Mouse (Mus musculus) inflammation-experienced regulatory T-cells, adult 6 months (primary cell): ENCODE data around the gene Cdc25a. TPM values are rescaled to one million over a fixed set of nuclear protein-coding genes. Genes with fewer than 3 reads are reported as not detected.

Source experiments
- ATAC-seq: one replicate; pipeline ENCODE4 v1.8.0; 2017
- polyA plus RNA-seq, 3 experiments: library from polyadenylated mRNA; unstranded; fragments of 100-300 nt; shearing (Covaris generic); gene quantifications; one replicate each; pipeline ENCODE4 v1.2.1; 2017

The Cdc25a gene
- 10 to 100 TPM in 1 of 3 experiments, 1 to 10 TPM in 2; 6.2 to 10.2 (median 8.1) TPM for polyA plus RNA-seq

GRCm38 (mm10) chr9:109874797-109875691 is at the start of gene Cdc25a:
Cdc25a (plus strand) TSS chr9:109875579.
- ATAC-seq, result peak; percentile 96

- no peak for ATAC-seq
Observed at GRCm38 (mm10) chr9:109825739-109826138, 49.6 kb upstream of the Cdc25a start.

GRCm38 (mm10) chr9:109826181-109826580 is 49.2 kb upstream of the Cdc25a start:
- no peak for ATAC-seq

DNA sequence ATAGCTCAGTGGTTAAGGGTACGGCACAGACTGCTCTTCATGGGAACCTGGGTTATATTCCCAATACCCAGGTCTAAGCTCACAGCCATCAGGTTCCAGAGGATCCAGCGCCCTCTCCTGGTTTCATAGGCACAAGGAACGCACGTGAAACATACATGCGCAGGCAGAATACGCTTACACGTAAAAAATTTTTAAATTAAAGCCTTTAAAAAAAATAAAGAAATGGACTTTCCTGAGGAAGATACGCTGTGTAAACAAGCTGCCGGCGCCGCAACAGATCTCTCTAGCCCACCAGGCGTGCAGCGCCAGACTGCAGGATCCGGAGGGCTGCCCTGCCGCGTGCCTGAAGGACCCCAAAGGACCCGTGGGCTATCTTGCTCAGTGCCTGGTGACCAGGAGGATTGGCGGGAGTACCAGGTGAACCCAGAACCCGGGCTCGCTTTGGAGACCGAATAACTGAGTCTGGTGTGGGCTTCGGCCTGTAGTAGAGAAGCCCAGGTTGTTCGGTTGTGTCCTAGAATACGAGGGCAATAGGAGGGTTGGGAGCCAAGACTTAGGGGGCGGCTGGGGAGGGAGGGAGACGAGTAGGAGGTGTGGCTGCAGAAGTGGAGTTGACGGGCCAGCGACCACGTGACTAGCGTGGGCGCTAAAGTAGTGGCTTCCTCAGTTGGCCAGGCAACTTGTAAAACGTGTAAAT is 42.8 kb upstream of the Cdc25a start, which contains the start of gene Nme6:
TSS of gene Nme6 (plus strand) at position 359 of the 697 bp plus-strand sequence.
- ATAC-seq, result peak; percentile 89

GRCm38 (mm10) chr9:109833088-109833412 is 42.3 kb upstream of the Cdc25a start:
- ATAC-seq, result no peak

DNA sequence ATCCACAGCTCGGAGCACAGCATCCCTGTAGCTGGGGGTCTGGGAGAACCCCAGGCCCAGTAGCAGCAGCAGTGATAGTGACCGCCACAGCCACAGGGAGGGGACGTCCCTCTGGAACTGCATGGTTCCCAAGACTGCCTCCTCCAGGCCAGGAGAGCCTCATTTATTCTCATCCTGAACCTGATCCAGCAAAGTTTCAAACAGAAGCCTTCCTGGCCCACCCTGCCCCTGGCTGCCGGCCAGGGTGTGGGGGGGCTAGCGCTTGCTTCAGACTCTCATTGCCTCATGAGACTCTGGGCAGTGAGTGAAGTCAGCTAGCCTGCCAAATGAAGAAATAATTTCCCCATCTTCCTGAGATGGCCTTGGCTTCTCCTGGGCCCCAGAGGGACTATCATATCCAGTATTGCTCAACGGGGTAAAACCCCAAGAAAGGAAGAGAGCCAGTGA is 26.0 kb upstream of the Cdc25a start, which contains the start of gene Camp:
TSS of gene Camp (minus strand) at position 306 of the 447 bp plus-strand sequence.
- ATAC-seq, result no peak

DNA sequence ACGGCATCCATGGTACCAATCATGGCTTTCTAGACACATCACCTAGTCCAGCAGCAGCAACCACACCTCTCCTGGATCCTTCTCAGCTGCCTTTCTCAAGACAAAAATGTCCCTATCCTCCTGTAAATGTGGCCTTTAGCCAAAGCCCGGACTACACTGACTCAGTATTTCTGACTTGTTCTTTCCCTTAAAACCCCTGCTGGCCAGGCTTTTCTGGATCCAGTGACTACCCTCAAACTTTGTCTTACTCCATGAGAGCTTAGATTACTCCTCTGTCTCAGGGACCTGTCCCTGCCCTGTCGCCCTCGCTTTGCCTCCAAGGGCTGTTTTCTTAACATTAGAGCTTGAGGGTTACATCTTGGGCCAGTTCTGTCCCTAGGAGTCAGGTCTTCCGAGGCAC is 25.3 kb upstream of the Cdc25a start:
- ATAC-seq, result no peak

- ATAC-seq, result no peak
Observed at GRCm38 (mm10) chr9:109854341-109854740, 21.0 kb upstream of the Cdc25a start.

DNA sequence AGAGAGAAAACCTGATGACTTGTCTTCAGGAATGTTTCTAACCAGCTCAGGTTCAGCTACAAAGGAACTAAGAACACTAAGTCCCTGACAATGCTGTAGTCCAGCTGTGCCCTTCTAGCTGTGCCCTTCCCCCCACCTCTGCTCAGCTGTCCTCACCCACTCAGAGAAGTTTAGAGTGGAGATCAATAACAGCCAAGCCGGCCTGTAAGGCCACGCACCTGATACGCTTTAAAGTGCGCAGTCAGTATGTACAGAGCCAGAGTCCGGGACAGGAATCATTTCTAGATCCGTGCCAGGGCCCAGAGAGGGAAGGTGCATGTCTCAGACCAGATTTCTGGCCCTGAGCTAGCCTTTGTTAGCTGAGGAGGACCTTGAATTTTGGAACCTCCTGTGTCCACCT is 19.4 kb upstream of the Cdc25a start:
- ATAC-seq, result no peak

GRCm38 (mm10) chr9:109862397-109863044 is 12.9 kb upstream of the Cdc25a start:
- ATAC-seq, result peak; percentile 35

DNA sequence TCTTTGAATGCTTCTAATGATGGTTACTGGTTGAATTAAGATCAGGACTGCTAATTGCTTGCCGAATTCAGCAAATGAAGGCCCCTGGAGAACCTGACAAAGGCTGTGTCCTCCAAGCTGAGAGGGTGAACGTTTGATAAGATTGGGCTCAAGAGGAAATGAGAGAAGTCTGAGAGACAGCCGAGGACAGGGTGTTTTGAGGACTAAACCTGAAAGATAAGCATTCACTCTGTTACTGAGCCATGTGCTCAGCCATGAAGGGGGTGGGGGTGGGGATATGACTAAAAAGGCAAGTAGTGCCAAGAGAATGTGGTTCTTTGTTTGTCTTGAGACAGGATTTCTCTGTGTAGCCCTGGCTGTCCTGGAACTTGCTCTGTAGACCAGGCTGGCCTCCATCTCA is 12.3 kb upstream of the Cdc25a start:
- no peak for ATAC-seq

- ATAC-seq, result no peak
Observed at GRCm38 (mm10) chr9:109866218-109866617, 9.2 kb upstream of the Cdc25a start.

DNA sequence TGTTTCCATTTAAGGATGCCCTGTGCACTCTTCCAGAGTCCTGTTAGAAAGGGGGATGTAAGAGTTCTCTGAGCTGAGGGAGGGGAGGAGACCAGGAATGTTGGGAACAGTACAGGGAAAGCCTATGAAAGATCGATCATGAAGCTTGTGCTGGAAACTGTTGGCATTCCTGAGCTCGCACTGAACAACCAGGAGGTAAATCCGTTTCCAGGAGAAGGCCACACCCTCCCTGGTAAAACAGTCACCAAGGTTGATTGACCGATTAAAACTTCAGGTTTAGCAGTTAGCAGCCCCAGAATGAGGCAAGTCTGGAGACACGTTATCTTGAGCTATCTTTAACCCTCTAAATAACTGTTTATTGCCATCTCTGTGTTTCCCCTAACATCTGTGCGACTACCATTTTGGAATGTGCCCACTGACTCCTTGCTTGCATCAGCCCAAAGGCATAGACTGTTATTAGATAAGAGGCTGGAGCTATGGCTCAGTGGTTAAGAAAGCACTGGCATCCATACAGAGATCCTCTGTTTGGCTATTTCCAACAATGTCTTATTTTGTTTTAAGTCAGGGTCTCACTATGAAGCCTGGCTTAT is 4.3 kb upstream of the Cdc25a start:
- no peak for ATAC-seq

DNA sequence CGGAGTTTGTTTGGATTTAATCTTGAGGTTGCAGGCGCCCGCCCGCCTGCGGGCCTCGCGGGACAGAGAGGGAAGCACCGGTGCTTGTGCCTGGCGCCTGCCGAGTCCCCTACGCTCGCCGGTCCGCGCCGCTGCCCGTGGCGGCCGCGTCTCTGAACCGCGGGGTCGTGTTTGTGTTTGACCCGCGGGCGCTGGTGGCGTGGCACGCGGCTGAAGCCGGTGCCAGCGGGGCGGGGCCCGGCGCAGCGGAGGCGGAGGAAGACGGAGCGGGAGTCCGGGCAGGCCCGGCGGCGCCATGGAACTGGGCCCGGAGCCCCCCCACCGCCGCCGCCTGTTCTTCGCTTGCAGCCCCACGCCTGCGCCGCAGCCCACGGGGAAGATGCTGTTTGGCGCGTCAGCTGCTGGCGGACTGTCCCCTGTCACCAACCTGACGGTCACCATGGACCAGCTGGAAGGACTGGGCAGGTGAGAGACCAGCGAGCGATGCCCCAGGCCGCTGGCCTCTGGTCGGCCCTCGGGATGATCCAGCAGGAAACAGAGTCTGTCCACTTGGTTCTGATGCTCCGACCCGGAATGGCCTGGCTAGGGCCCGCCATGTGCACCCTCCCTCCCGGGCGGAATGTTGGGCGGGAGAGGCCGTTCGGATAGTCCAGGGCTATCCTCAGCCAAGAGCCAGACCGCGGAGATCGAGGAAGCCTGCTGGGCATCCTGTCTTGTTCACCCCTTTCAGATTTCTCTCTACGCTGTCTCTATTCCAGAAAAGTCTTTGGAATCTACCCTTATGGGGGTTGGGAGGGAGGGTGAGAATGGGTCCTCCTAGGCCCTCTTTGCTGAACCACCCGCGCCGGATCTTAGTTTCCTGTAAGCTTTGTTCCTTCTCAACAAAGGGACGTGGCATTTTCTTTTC is 569 bp downstream of the Cdc25a start:
- ATAC-seq, result peak; percentile 26

- ATAC-seq, result no peak
Observed at GRCm38 (mm10) chr9:109876756-109877155, 1.4 kb downstream of the Cdc25a start.

GRCm38 (mm10) chr9:109877666-109878065 is 2.3 kb downstream of the Cdc25a start:
- no peak for ATAC-seq

DNA sequence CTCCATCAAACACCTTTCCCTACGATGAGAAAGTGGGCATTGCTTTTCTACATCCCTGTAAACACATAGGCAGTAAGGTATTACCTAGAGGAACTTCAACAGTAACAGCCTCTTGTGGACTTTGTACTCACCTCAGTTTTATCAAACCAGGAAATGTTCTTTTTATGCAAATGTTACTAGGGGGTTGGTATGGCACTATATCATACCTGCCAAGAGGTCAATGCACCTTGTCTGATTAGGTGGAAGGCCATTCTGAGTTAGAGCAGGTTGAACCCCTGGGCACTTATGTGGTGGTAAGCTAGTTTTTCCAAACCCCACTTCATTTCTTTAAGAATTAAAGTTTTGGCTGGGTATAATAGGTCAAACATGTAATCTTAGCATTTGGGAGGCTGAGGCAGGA is 3.9 kb downstream of the Cdc25a start:
- ATAC-seq, result no peak

- no peak for ATAC-seq
Observed at GRCm38 (mm10) chr9:109886259-109886658, 10.9 kb downstream of the Cdc25a start.

DNA sequence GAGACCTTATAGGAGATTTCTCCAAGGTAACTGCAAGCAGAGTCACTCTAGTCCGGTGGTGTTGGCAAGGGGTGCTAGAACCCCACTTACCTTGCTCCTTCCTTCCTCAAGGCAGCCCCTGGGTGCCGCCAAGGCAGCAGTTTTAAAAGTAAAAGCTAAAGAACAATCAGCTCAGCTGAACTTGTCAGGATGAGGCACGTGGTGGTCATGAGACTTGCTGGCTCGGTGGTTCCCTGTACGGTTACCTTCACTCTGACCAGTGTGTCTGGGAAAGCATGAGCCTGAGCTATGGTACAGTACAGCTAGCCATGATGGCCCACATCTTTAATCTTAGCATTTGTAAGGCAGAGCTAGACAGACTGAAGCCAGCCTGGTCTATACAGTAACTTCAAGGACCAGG is 11.9 kb downstream of the Cdc25a start:
- no peak for ATAC-seq

GRCm38 (mm10) chr9:109891501-109891900 is 16.1 kb downstream of the Cdc25a start:
- no peak for ATAC-seq

DNA sequence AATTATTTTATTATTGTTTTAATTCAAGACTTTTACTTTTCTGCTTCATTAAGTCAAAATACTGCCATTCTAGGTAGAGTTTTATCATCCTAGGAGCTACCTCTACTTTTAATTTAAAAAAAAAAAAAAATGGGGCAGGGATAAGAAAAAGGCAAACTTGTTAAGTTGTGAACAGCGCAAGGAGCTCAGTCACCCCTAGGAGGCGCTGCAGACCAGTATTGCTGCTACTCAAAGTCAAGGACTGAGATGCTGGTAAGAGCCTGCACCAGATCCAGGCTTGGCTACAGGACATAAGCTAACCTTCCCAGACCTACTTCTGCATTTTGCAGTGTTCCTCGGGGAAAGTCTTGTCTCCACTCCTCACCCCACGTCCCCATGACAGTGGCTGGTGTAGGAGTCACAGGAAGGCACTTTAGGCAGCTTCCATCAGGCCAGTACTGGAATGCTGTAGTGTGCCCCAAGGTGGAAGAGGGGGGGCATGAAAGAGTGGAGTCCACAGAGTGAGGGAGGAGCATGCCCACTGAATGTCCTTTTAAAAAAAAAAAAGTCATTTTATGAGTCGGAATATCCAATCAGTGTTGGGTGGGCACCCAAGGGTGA is 17.4 kb downstream of the Cdc25a start:
- ATAC-seq, result peak; percentile 35
